Mouse (Mus musculus) olfactory bulb, adult 2 months (tissue): ENCODE results near the gene Stat5a.

Experiments used
- CTCF ChIP-seq: fragments of 200-500 bp; IDR thresholded peaks from 2 replicates; pipeline ENCODE4 v1.5.1; 2012; ENCODE audit warnings: low read depth, mild to moderate bottlenecking, low read length, moderate library complexity; ENCODE audit not compliant: insufficient read depth
- POLR2A ChIP-seq: fragments of 200-500 bp; IDR thresholded peaks from 2 replicates; pipeline ENCODE4 v1.6.1; 2012; ENCODE audit warnings: mild to moderate bottlenecking, low read depth, low read length, moderate library complexity; ENCODE audit not compliant: insufficient read depth

DNA sequence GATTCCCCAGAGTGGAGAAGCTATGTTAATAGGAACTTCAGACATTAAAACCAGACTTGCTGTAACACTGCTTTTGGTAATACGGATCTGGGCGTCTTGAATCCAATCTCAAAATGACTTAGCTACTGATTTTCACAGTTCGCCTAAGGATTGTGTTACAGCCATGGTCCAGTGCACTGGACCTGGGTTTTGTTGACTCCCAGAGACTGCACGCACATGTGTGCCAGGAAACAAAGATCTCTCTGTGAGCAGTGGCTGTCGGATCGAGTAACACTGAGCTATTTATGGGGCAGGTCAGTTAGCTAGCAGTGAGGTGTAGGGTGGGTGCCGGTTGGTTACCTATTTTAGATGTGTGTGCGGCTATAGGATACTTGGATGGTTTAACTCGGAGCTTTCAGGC is 48.6 kb upstream of the Stat5a start:
- TF ChIP-seq CTCF (no peak), POLR2A (no peak)
